Mouse (Mus musculus) hindbrain, embryonic 11.5 days (tissue): Measurements from ENCODE around the gene Lama1. TPM values are rescaled to one million over a fixed set of nuclear protein-coding genes. Genes with fewer than 3 reads are reported as not detected.

ENCODE experiments used
- ATAC-seq: fragments of 200-750 bp; cut with Nextera tagmentation; 2 replicates; pipeline ENCODE4 v1.8.0; 2017; ENCODE audit warnings: mild to moderate bottlenecking, moderate TSS enrichment, moderate library complexity; ENCODE audit not compliant: low FRiP score
- DNase-seq: peaks from one replicate; pipeline ENCODE4 v3.0.0-alpha.2; 2015; ENCODE audit warnings: low spot score
- H3K27ac ChIP-seq: fragments of 300-500 bp; sonication (generic); 2 replicates; pipeline ENCODE4 v1.5.1; 2014; ENCODE audit warnings: mild to moderate bottlenecking, low read depth, low read length
- H3K27me3 ChIP-seq: fragments of 300-500 bp; sonication (generic); 2 replicates; pipeline ENCODE4 v1.6.1; 2014; ENCODE audit warnings: mild to moderate bottlenecking, low read length, moderate library complexity, mixed read lengths; ENCODE audit not compliant: control insufficient read depth, insufficient read depth
- H3K36me3 ChIP-seq: fragments of 300-500 bp; sonication (generic); 2 replicates; pipeline ENCODE4 v1.6.1; 2014; ENCODE audit warnings: mild to moderate bottlenecking, low read length, moderate library complexity, mixed read lengths; ENCODE audit not compliant: control insufficient read depth, insufficient read depth
- H3K4me1 ChIP-seq: fragments of 300-500 bp; sonication (generic); replicated peaks from 2 replicates; pipeline ENCODE4 v1.6.1; 2014; ENCODE audit warnings: low read length, mixed read lengths; ENCODE audit not compliant: control insufficient read depth, insufficient read depth
- H3K4me2 ChIP-seq: fragments of 300-500 bp; sonication (generic); replicated peaks from 2 replicates; pipeline ENCODE4 v1.6.1; 2014; ENCODE audit warnings: mild to moderate bottlenecking, low read depth, low read length
- H3K4me3 ChIP-seq: fragments of 300-500 bp; sonication (generic); 2 replicates; pipeline ENCODE4 v1.5.1; 2014; ENCODE audit warnings: low read depth, low read length
- H3K9ac ChIP-seq: fragments of 300-500 bp; sonication (generic); 2 replicates; pipeline ENCODE4 v1.6.1; 2014; ENCODE audit warnings: low read depth, low read length
- H3K9me3 ChIP-seq: fragments of 300-500 bp; sonication (generic); 2 replicates; pipeline ENCODE4 v1.6.1; 2016; ENCODE audit warnings: low read length; ENCODE audit not compliant: control insufficient read depth
- WGBS: fragments of 180-500 bp; shearing (Covaris S2); extraction: QIAGEN DNeasy Blood & Tissue Kit; methylation state at CpG from one replicate; pipeline ENCODE4 v1.1.7; 2014; 5-methylcytosine and 5-hydroxymethylcytosine counted together
- polyA plus RNA-seq: library from polyadenylated mRNA; unstranded; fragments of >200 nt; fragmentation: Nextera tagmentation; extraction: Ambion mirVana; gene quantifications from 2 replicates; pipeline ENCODE4 v1.2.1, GENCODE M21; 2014

Lama1 gene
- polyA plus RNA-seq, 1 experiment from 2014 or later: 22.1 TPM

DNA sequence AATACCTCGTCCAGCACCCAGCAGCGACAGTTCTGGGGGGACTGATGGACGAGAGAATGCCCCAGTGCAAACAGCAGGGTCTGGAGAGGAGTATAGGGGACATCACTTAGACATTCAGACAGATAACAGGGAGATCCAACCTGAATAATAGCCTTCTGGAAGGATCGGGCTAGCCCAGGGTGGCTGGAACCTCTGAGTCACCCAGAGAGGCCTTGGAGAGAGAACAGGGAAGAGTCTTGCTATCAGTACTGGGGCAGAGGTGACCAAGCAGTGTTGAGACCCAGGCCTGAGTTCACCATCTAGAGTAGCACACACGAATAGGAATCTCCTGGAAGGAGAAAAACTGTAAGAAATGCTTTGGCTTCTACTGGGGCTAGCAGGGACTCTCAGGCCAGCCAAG is 9.3 kb downstream of the Lama1 start:
- Histone ChIP-seq H3K4me3 (no peak overlapping the region), H3K9me3 (no peaks in the 10 kb centered on the region), H3K4me1 (peaks cover 5% of the 10 kb centered on the region; the same call in 1 of the 2 replicates), H3K36me3 (no peaks in the 10 kb centered on the region), H3K27me3 (no peaks in the 10 kb centered on the region), H3K9ac (no peak overlapping the region), H3K27ac (no peak overlapping the region), H3K4me2 (no peak overlapping the region)
- DNase-seq: no peak
- 87% methylated on average over 5 of the region's 5 CpGs for WGBS
- no peak for ATAC-seq

DNA sequence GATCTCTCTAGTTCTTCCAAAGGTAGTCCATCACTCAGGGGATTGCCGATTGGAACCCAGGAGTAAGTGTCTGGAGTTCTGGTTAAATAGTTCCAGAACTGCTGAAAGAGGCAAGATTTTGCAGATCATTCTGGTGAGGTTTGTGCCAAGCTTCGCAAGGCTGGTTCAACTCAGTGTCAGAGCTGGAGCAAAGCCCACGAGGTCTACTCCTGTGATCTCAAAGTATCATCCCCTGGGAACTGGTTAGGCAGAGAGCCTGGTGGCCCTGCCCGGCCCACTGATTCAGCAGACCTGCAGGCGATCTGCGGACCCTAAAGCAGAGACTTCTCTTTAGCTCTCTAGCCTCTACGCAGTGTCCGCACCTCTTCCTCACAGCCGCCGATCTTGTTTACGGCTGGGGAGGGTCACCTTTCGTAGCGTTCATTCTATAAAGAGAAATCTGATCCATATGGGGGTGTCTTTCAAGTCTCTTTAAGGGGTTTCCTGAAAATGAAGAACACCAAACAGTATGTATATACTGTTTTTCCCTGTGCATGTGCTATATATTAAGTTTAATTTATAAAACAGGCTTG is 10.8 kb downstream of the Lama1 start:
- Histone ChIP-seq H3K36me3 (no peaks in the 10 kb centered on the region), H3K9ac (no peak overlapping the region), H3K27ac (no peak overlapping the region), H3K9me3 (no peaks in the 10 kb centered on the region), H3K4me3 (no peak overlapping the region), H3K4me1 (peaks cover 5% of the 10 kb centered on the region; the same call in 1 of the 2 replicates), H3K27me3 (no peaks in the 10 kb centered on the region), H3K4me2 (no peak overlapping the region)
- ATAC-seq (no peak), DNase-seq (no peak)
- WGBS: 76% methylated on average over 13 of the region's 13 CpGs

DNA sequence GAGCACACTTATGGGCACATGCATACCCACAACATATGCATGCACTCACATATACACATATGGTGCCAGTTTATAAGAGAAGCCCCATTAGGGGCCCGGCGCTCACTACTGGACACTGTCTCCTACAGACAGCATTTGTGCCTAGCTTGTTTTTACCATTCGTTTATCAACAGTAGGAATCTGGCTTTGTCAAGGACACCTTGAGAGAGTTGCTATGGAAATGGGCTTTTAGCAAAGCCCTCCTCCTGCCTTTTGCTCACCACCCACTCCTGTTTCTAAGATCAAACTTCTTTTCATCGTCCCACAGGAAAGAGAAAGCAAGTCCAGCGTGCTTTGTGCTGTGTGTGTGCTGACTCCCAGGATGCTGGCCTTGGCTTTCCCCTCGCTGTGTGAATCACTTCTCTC is 13.3 kb downstream of the Lama1 start:
- no peak overlapping the region for H3K9ac ChIP-seq
- H3K27me3 ChIP-seq: no peaks in the 10 kb centered on the region
- no peak overlapping the region for H3K4me3 ChIP-seq
- peaks cover 5% of the 10 kb centered on the region; the same call in 1 of the 2 replicates for H3K4me1 ChIP-seq
- no peak for ATAC-seq
- no peaks in the 10 kb centered on the region for H3K9me3 ChIP-seq
- DNase-seq: no peak
- H3K27ac ChIP-seq: no peak overlapping the region
- H3K4me2 ChIP-seq: no peak overlapping the region
- no peaks in the 10 kb centered on the region for H3K36me3 ChIP-seq
- WGBS: 61% methylated on average over 6 of the region's 6 CpGs

DNA sequence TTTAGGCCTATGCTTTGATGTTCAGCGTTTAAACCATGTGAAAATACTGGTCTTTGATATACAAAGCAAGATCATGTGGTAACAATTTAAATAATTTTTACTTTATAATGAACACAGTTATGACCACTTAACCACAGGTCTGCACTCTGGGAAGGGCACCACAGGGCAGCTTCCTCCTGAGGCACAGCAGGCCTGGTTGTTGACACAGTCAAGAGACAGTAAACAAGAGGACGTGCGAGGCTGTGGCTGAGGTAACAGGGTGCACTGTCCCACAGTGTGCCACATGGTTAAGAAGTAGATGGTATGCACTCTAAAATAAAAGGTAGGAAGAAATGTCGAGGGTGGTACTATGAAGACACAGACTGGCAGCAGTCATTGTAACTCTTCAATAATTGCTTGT is 14.3 kb downstream of the Lama1 start:
- Histone ChIP-seq H3K4me2 (no peak overlapping the region), H3K9me3 (no peaks in the 10 kb centered on the region), H3K36me3 (no peaks in the 10 kb centered on the region), H3K4me1 (peaks cover 5% of the 10 kb centered on the region; the same call in 1 of the 2 replicates), H3K27me3 (no peaks in the 10 kb centered on the region), H3K4me3 (no peak overlapping the region), H3K27ac (no peak overlapping the region), H3K9ac (no peak overlapping the region)
- DNase-seq (no peak), ATAC-seq (no peak)
- WGBS: 62% methylated on average over 4 of the region's 4 CpGs

DNA sequence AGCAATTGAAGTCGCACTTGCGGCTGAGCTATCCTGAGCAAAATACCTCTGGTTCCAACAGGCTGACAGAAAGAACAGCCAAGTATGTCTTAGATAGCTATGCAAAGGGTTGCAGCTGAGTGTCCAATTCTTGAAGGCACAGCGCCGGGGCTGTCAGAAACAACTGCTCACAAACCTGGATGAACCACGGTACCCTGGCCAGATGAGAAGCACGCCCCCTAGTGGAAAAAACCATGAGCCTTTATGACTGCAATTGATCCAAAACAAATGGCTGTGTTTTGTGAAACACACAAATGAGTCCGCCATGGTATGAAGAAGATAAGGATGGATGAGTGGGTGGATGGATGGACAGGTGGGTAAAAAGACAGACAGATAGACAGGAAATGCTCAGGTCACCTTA is 15.9 kb downstream of the Lama1 start:
- Histone ChIP-seq H3K27me3 (no peaks in the 10 kb centered on the region), H3K36me3 (no peaks in the 10 kb centered on the region), H3K9me3 (no peaks in the 10 kb centered on the region), H3K4me2 (no peak overlapping the region), H3K4me3 (no peak overlapping the region), H3K9ac (no peak overlapping the region), H3K4me1 (peaks cover 3% of the 10 kb centered on the region; the same call in 1 of the 2 replicates), H3K27ac (no peak overlapping the region)
- no peak for ATAC-seq
- DNase-seq: no peak
- WGBS: 70% methylated on average over 7 of the region's 7 CpGs

DNA sequence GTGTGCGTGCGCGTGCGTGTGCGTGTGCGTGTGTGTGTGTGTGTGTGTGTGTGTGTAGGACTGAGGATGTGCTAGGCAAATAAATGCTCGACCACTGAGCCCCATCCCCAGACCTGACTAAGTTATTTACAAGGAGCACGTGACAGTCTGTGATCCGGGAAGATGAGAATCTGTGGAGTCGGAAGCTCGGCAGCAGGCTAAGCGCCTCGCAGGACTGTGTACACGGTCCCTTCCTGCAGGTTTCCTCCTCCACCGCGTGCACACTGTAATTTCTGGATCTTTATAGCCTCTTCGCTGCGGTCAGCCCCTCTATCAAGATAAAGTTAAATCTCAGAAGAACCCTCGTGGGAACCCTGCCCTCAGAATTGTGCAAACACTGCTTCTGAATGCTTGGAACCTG is 18.4 kb downstream of the Lama1 start:
- H3K9me3 ChIP-seq: no peaks in the 10 kb centered on the region
- H3K27ac ChIP-seq: no peak overlapping the region
- ATAC-seq: no peak
- 85% methylated on average over 19 of the region's 19 CpGs for WGBS
- H3K4me3 ChIP-seq: no peak overlapping the region
- no peak overlapping the region for H3K9ac ChIP-seq
- H3K4me2 ChIP-seq: no peak overlapping the region
- H3K4me1 ChIP-seq: no peaks in the 10 kb centered on the region
- H3K36me3 ChIP-seq: no peaks in the 10 kb centered on the region
- no peak for DNase-seq
- H3K27me3 ChIP-seq: no peaks in the 10 kb centered on the region

DNA sequence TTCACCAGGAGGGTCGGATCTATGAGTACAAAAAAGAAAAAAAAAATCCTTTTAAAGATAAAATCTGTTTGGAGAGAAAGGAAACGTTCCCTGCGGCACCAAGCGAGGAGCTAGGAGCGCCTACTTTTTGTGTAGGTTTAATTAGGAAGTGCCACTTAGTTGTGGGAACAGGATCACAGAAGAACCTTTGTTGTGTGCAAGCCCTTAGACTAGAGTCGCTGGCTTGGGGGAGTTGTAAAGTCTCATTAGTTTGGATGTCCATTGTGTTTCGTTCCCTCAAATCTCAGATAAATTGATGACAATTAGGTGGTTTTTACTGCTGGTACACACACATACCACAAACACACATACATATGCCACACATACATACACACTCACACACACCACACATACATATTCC is 25.0 kb downstream of the Lama1 start:
- H3K4me1 ChIP-seq: no peaks in the 10 kb centered on the region
- ATAC-seq (no peak), DNase-seq (no peak)
- no peaks in the 10 kb centered on the region for H3K9me3 ChIP-seq
- no peaks in the 10 kb centered on the region for H3K27me3 ChIP-seq
- no peaks in the 10 kb centered on the region for H3K36me3 ChIP-seq
- H3K4me3 ChIP-seq: no peak overlapping the region
- H3K27ac ChIP-seq: no peak overlapping the region
- H3K4me2 ChIP-seq: no peak overlapping the region
- WGBS: 75% methylated on average over 7 of the region's 7 CpGs
- H3K9ac ChIP-seq: no peak overlapping the region

DNA sequence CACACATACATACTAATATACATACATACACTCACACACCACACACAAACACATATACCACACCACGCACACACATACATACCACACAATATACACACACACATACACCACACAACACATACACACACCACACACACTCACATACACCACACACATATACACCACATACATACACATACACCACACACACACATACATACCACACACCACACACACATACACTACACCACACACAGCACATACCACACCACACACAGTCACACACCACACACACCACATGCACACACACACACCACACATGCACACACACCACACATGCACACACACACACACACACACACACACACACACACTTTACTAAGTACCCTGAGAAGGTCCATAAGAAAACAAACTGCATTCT is 25.5 kb downstream of the Lama1 start:
- Histone ChIP-seq H3K9ac (no peak overlapping the region), H3K4me1 (no peaks in the 10 kb centered on the region), H3K36me3 (no peaks in the 10 kb centered on the region), H3K27me3 (no peaks in the 10 kb centered on the region), H3K4me2 (no peak overlapping the region), H3K4me3 (no peak overlapping the region), H3K27ac (no peak overlapping the region), H3K9me3 (no peaks in the 10 kb centered on the region)
- no peak for ATAC-seq
- DNase-seq: no peak
- 94% methylated on average over 1 of the region's 1 CpGs for WGBS

DNA sequence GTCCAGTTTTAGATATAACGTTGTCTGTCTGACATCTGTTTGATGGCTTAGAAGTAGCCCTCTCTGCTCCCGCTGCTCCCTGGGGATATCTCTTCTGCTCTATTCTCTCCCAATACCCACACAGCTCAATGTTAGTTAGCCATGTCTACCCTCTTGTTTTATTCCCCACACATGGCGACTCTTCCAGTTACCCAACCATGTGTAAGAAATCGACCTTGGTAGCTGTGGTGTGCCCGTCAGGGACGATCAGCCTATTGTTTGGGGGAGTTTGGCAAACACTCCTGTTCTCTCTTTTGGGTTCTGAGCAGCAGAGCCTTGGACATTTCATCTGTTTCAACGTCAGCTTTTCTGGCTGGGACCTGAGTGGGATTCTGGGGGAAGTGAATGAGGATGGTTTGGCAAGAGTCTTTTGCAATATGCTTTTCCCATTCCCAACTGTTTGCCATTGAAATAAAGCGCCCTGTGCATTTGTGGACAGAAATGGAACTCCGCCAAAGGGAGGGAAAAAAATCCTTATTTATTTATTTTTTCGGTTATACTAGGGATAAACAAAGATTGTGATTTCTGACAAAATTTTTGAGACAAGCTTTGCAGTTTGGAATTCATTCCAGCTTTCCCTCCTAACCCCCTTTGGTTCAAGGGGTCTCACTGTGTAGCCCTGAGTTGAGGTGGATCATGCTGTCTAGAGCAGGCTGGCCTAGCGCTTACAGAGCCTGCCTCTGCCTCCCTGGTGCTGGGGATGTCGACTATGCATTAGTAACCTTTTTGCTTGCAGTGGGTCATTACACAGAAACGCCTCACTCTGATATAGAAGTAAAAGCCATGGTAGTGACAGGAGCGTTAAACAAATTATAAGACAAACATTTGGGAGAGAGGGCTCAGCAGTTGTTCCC is 26.4 kb downstream of the Lama1 start:
- Histone ChIP-seq H3K4me2 (no peak overlapping the region), H3K27ac (no peak overlapping the region), H3K27me3 (no peaks in the 10 kb centered on the region), H3K9me3 (no peaks in the 10 kb centered on the region), H3K4me1 (no peaks in the 10 kb centered on the region), H3K4me3 (no peak overlapping the region), H3K9ac (no peak overlapping the region), H3K36me3 (no peaks in the 10 kb centered on the region)
- DNase-seq (no peak), ATAC-seq (no peak)
- 81% methylated on average over 14 of the region's 14 CpGs for WGBS
